Mouse (Mus musculus) G1E (cell line): Measurements from ENCODE around the gene Unc93b1. TPM values are rescaled to one million over a fixed set of nuclear protein-coding genes. Genes with fewer than 3 reads are reported as not detected.

Experiments used
- ATAC-seq: 2 replicates; pipeline ENCODE4 v1.8.0; 2016; ENCODE audit warnings: mild to moderate bottlenecking; ENCODE audit not compliant: insufficient number of reproducible peaks, poor library complexity, low FRiP score, severe bottlenecking; ENCODE audit errors: extremely low read depth
- DNase-seq: peaks from one replicate; pipeline ENCODE4 v3.0.0; 2012; ENCODE audit warnings: low spot score
- H3K27me3 ChIP-seq: 2 replicates; pipeline ENCODE4 v1.6.1; 2012; ENCODE audit warnings: mild to moderate bottlenecking, low read length, inconsistent platforms; ENCODE audit not compliant: insufficient read depth
- H3K36me3 ChIP-seq: replicated peaks from 2 replicates; pipeline ENCODE3; 2012; ENCODE audit warnings: mild to moderate bottlenecking, inconsistent platforms
- H3K4me1 ChIP-seq: 2 replicates; pipeline ENCODE4 v1.6.1; 2012; ENCODE audit warnings: low read depth, low read length, inconsistent platforms, mixed read lengths; ENCODE audit not compliant: insufficient read depth
- H3K4me3 ChIP-seq: 2 replicates; pipeline ENCODE4 v1.5.1; 2012; ENCODE audit warnings: low read depth, mild to moderate bottlenecking, inconsistent platforms, low read length, moderate library complexity, mixed read lengths
- H3K9me3 ChIP-seq: replicated peaks from 2 replicates; pipeline ENCODE4 v1.6.1; 2012; ENCODE audit warnings: inconsistent platforms
- CTCF ChIP-seq: IDR thresholded peaks from 2 replicates; pipeline ENCODE4 v1.5.1; 2012; ENCODE audit warnings: low read depth, low read length, inconsistent platforms, mixed read lengths
- GATA1 ChIP-seq: IDR thresholded peaks from 2 replicates; pipeline ENCODE4 v1.6.1; 2012; ENCODE audit warnings: borderline replicate concordance, low read length, inconsistent platforms, mixed read lengths
- GATA2 ChIP-seq: IDR thresholded peaks from 2 replicates; pipeline ENCODE4 v1.6.1; 2012; ENCODE audit warnings: low read depth, low read length, inconsistent platforms, borderline replicate concordance
- POLR2AphosphoS5 ChIP-seq: IDR thresholded peaks from 2 replicates; pipeline ENCODE4 v1.6.1; 2012; ENCODE audit warnings: low read depth, low read length, inconsistent platforms; ENCODE audit not compliant: insufficient replicate concordance
- TAL1 ChIP-seq: conservative IDR thresholded peaks from 2 replicates; pipeline ENCODE4 v1.6.1; 2012; ENCODE audit warnings: low read depth, low read length, inconsistent platforms, mixed read lengths
- polyA plus RNA-seq: library from polyadenylated mRNA; stranded (reverse); fragments of >175 nt; gene quantifications from 2 replicates; pipeline ENCODE4 v1.2.3, GENCODE M21; 2012
- total RNA-seq, 2 experiments: library from RNA; stranded (forward) in 1 of 2; stranded (reverse) in 1 of 2; fragments of 200-1000 nt in 1 of 2; fragments of >200 nt in 1 of 2; fragmentation: Nextera tagmentation in 1 of 2; gene quantifications; 2 replicates each; pipeline ENCODE4 v1.2.3; 2014 to 2017

The Unc93b1 gene
- total and polyA plus RNA-seq, 3 experiments = 0.16 to 0.53 (median 0.22) TPM

GRCm38 (mm10) chr19:3896208-3896607 lies 38.8 kb upstream of the Unc93b1 start:
- no peaks in the 10 kb centered on the region for H3K9me3 ChIP-seq
- ATAC-seq = no peak
- H3K4me1 ChIP-seq = no peaks in the 10 kb centered on the region
- peaks cover 92% of the 10 kb centered on the region for H3K36me3 ChIP-seq
- no peaks in the 10 kb centered on the region for H3K27me3 ChIP-seq
- no peak overlapping the region for H3K4me3 ChIP-seq
- TF ChIP-seq GATA2 (no peak), POLR2AphosphoS5 (no peak), CTCF (no peak), GATA1 (no peak), TAL1 (no peak)
- DNase-seq = no peak

GRCm38 (mm10) chr19:3897557-3897956 lies 37.4 kb upstream of the Unc93b1 start:
- Histone ChIP-seq H3K36me3 (peaks cover 92% of the 10 kb centered on the region), H3K27me3 (no peaks in the 10 kb centered on the region), H3K4me3 (no peak overlapping the region), H3K4me1 (no peaks in the 10 kb centered on the region), H3K9me3 (no peaks in the 10 kb centered on the region)
- ATAC-seq (no peak), DNase-seq (no peak)
- no peak for TF ChIP-seq GATA1
- TF ChIP-seq CTCF = no peak
- no peak for TF ChIP-seq GATA2
- TF ChIP-seq POLR2AphosphoS5 = no peak
- TF ChIP-seq TAL1 = no peak

GRCm38 (mm10) chr19:3898952-3899351 lies 36.0 kb upstream of the Unc93b1 start:
- Histone ChIP-seq H3K4me3 (no peak overlapping the region), H3K4me1 (no peaks in the 10 kb centered on the region; the same call in 1 of the 2 replicates), H3K9me3 (no peaks in the 10 kb centered on the region), H3K27me3 (no peaks in the 10 kb centered on the region), H3K36me3 (peaks cover 92% of the 10 kb centered on the region)
- no peak for TF ChIP-seq GATA2
- TF ChIP-seq TAL1 = no peak
- no peak for TF ChIP-seq POLR2AphosphoS5
- no peak for TF ChIP-seq GATA1
- TF ChIP-seq CTCF = no peak
- ATAC-seq (no peak), DNase-seq (no peak)

- Histone ChIP-seq H3K27me3 (no peaks in the 10 kb centered on the region), H3K4me1 (peaks cover 4% of the 10 kb centered on the region), H3K36me3 (peaks cover 92% of the 10 kb centered on the region), H3K9me3 (no peaks in the 10 kb centered on the region), H3K4me3 (no peak overlapping the region)
- ATAC-seq = no peak
- no peak for DNase-seq
- TF ChIP-seq CTCF (no peak), GATA1 (no peak), TAL1 (no peak), POLR2AphosphoS5 (no peak), GATA2 (no peak)
These were observed 35.4 kb upstream of the Unc93b1 start for GRCm38 (mm10) chr19:3899618-3900017.

GRCm38 (mm10) chr19:3902966-3903365 lies 32.0 kb upstream of the Unc93b1 start:
- peaks cover 71% of the 10 kb centered on the region for H3K36me3 ChIP-seq
- no peak for DNase-seq
- no peak for ATAC-seq
- TF ChIP-seq GATA2 = no peak
- TF ChIP-seq POLR2AphosphoS5 = no peak
- TF ChIP-seq CTCF = no peak
- TF ChIP-seq TAL1 = no peak
- no peak for TF ChIP-seq GATA1
- no peaks in the 10 kb centered on the region for H3K9me3 ChIP-seq
- H3K27me3 ChIP-seq = no peaks in the 10 kb centered on the region
- H3K4me3 ChIP-seq = no peak overlapping the region
- peaks cover 36% of the 10 kb centered on the region for H3K4me1 ChIP-seq

GRCm38 (mm10) chr19:3903648-3904362 lies 31.2 kb upstream of the Unc93b1 start:
- TF ChIP-seq POLR2AphosphoS5 (no peak), TAL1 (no peak), GATA2 (no peak), CTCF (no peak), GATA1 (no peak)
- Histone ChIP-seq H3K4me3 (no peak overlapping the region), H3K9me3 (no peaks in the 10 kb centered on the region), H3K4me1 (peaks cover 38% of the 10 kb centered on the region), H3K36me3 (peaks cover 72% of the 10 kb centered on the region), H3K27me3 (no peaks in the 10 kb centered on the region)
- ATAC-seq = no peak
- DNase-seq = no peak
